Mouse (Mus musculus) embryonic facial prominence, embryonic 14.5 days (tissue): ENCODE measurements around the gene Ankrd66. TPM values are rescaled to one million over a fixed set of nuclear protein-coding genes. Genes with fewer than 3 reads are reported as not detected.

Experiments used
- ATAC-seq: fragments of 200-750 bp; cut with Nextera tagmentation; 2 replicates; pipeline ENCODE4 v1.8.0; 2017; ENCODE audit warnings: low read depth, moderate number of reproducible peaks, moderate TSS enrichment
- DNase-seq: peaks from one replicate; pipeline ENCODE4 v3.0.0-alpha.2; 2015; ENCODE audit warnings: low spot score
- H3K27ac ChIP-seq: fragments of 300-500 bp; sonication (generic); replicated peaks from 2 replicates; pipeline ENCODE4 v1.5.1; 2014; ENCODE audit warnings: low read depth, mild to moderate bottlenecking, low read length, moderate library complexity
- H3K27me3 ChIP-seq: fragments of 300-500 bp; sonication (generic); replicated peaks from 2 replicates; pipeline ENCODE4 v1.6.1; 2014; ENCODE audit warnings: low read length; ENCODE audit not compliant: control insufficient read depth, insufficient read depth
- H3K36me3 ChIP-seq: fragments of 300-500 bp; sonication (generic); 2 replicates; pipeline ENCODE4 v1.6.1; 2014; ENCODE audit warnings: low read length, mixed read lengths; ENCODE audit not compliant: control insufficient read depth, insufficient read depth
- H3K4me1 ChIP-seq: fragments of 300-500 bp; sonication (generic); 2 replicates; pipeline ENCODE4 v1.6.1; 2014; ENCODE audit warnings: antibody characterized with exemption, low read length; ENCODE audit not compliant: control insufficient read depth, insufficient read depth
- H3K4me2 ChIP-seq: fragments of 300-500 bp; sonication (generic); 2 replicates; pipeline ENCODE4 v1.6.1; 2014; ENCODE audit warnings: low read depth, mild to moderate bottlenecking, low read length, moderate library complexity, mixed read lengths
- H3K4me3 ChIP-seq: fragments of 300-500 bp; sonication (generic); 2 replicates; pipeline ENCODE4 v1.5.1; 2014; ENCODE audit warnings: low read depth, mild to moderate bottlenecking, low read length
- H3K9ac ChIP-seq: fragments of 300-500 bp; sonication (generic); 2 replicates; pipeline ENCODE4 v1.6.1; 2014; ENCODE audit warnings: low read depth, mild to moderate bottlenecking, low read length, moderate library complexity, mixed read lengths
- H3K9me3 ChIP-seq: fragments of 300-500 bp; sonication (generic); 2 replicates; pipeline ENCODE4 v1.6.1; 2016; ENCODE audit warnings: low read length; ENCODE audit not compliant: control insufficient read depth
- WGBS: fragments of 180-500 bp; shearing (Covaris S2); extraction: QIAGEN DNeasy Blood & Tissue Kit; methylation state at CpG from one replicate; pipeline ENCODE4 v1.1.7; 2014; 5-methylcytosine and 5-hydroxymethylcytosine counted together
- polyA plus RNA-seq: library from polyadenylated mRNA; unstranded; fragments of >200 nt; fragmentation: Nextera tagmentation; extraction: Ambion mirVana; gene quantifications from 2 replicates; pipeline ENCODE4 v1.2.1, GENCODE M21; 2014

The Ankrd66 gene
- polyA plus RNA-seq, 1 experiment from 2014 or later, result 0.60 TPM

DNA sequence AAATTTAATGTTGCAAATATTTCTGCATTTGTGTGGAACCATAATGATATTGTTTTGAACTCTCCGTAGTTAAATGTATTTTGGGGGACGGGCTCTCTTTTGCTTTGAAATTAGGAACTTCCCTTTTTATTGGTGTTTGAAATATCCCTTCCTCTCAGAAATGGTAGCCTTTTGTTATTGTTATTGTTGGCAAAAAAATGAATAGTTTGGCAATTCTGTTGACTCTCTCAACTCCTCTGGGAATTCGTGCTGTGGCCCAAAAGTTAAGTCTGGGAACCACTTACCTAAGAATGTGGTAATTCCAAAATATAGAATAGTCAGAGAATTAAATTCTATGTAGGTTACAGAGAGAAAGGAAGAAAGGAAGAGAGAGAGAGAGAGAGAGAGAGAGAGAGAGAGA lies 23.3 kb downstream of the Ankrd66 start:
- no peaks in the 10 kb centered on the region for H3K36me3 ChIP-seq
- no peak overlapping the region for H3K4me3 ChIP-seq
- H3K4me2 ChIP-seq, result no peak overlapping the region
- WGBS, result 80% methylated on average over 3 of the region's 3 CpGs
- ATAC-seq, result no peak
- H3K9ac ChIP-seq, result no peak overlapping the region
- no peaks in the 10 kb centered on the region; the same call in 1 of the 2 replicates for H3K27me3 ChIP-seq
- H3K9me3 ChIP-seq, result peaks cover 4% of the 10 kb centered on the region; the same call in 1 of the 2 replicates
- H3K4me1 ChIP-seq, result no peaks in the 10 kb centered on the region
- H3K27ac ChIP-seq, result no peak overlapping the region
- no peak for DNase-seq

DNA sequence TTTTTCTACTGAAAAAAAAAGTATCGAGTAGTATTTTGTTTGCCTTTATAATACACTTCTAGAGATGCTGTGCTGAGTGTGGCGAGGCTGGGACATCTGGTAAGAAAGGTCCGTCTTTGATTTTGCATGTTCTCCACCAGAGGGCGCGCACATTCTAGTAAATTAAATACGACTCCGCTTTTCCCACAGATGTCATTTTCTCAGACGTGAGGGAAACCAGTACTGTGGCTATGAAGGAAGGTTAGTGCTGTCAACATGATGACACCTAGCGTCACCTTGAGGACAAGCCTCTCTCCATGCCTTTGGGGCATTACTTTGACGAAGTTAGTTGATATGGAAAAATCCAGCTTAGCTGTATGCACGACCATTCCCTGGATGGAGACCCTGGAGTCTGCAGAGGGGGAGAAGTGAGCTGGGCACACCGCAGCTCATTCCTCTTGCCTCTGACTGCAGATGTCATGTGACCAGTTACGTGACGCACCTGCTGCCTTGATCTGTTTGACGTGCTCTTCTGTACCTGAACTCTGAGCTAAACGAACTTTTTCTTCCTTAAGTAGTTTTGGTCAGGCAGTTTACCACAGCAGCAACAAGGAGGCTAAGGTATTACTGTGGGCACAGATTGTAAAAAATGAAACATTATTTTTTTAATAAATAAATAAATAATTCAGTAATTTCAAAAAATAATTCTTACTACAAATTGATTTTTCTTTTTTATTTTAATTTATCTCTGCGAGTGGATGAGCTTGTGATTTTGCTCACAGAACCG lies 24.6 kb downstream of the Ankrd66 start:
- no peaks in the 10 kb centered on the region; the same call in 1 of the 2 replicates for H3K27me3 ChIP-seq
- no peak overlapping the region for H3K4me2 ChIP-seq
- H3K9me3 ChIP-seq, result peaks cover 13% of the 10 kb centered on the region
- H3K9ac ChIP-seq, result no peak overlapping the region
- 27% methylated on average over 18 of the region's 18 CpGs for WGBS
- H3K36me3 ChIP-seq, result no peaks in the 10 kb centered on the region
- H3K27ac ChIP-seq, result no peak overlapping the region
- no peaks in the 10 kb centered on the region for H3K4me1 ChIP-seq
- DNase-seq (peak; percentile 93), ATAC-seq (peak; percentile 65)
- no peak overlapping the region for H3K4me3 ChIP-seq

DNA sequence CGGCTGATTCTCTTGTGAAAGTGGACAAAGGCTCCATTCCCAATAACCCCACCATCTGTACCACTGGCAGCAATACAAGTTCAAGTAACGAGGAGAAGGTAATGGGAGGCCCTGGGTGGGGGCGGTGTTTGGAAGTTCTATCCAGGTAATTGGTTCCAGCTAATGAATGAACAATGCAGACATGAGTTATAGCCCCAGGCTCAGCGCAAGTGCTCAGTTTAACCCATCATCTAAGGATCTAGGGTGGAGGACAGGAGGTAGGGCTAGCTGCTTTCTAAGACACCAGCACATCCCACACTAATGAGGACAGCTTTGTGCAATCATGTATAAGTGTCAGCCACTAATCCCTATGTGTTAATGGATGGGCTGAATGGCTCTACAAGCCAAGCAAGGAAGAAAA lies 32.7 kb downstream of the Ankrd66 start:
- Histone ChIP-seq H3K36me3 (no peaks in the 10 kb centered on the region), H3K4me1 (no peaks in the 10 kb centered on the region), H3K4me3 (no peak overlapping the region), H3K4me2 (no peak overlapping the region), H3K27me3 (no peaks in the 10 kb centered on the region), H3K9ac (no peak overlapping the region), H3K27ac (no peak overlapping the region), H3K9me3 (peaks cover 13% of the 10 kb centered on the region)
- 58% methylated on average over 4 of the region's 4 CpGs for WGBS
- DNase-seq, result peak; percentile 27
- peak; percentile 41; the same call in 1 of the 2 replicates for ATAC-seq

DNA sequence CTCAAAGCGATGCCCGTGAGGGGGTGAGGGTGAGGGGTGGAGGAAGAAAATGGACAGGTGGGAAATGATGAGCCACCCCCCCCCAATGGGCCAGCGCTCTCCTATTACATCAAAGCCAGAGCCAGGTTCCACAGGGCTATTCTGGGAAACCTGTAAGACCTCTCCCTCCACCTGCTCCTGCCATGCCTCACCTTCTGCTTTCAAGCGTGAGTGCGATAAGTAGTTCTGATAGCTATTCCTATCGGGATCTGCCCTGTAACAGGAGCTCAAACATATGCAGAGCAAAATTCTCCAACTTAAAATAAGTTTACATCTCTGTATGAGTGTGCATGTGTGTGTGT lies 38.9 kb downstream of the Ankrd66 start:
- 58% methylated on average over 6 of the region's 6 CpGs for WGBS
- Histone ChIP-seq H3K9me3 (no peaks in the 10 kb centered on the region), H3K4me1 (no peaks in the 10 kb centered on the region), H3K4me3 (no peak overlapping the region), H3K36me3 (no peaks in the 10 kb centered on the region), H3K27me3 (no peaks in the 10 kb centered on the region), H3K4me2 (no peak overlapping the region), H3K27ac (no peak overlapping the region), H3K9ac (no peak overlapping the region)
- DNase-seq, result no peak
- no peak for ATAC-seq

DNA sequence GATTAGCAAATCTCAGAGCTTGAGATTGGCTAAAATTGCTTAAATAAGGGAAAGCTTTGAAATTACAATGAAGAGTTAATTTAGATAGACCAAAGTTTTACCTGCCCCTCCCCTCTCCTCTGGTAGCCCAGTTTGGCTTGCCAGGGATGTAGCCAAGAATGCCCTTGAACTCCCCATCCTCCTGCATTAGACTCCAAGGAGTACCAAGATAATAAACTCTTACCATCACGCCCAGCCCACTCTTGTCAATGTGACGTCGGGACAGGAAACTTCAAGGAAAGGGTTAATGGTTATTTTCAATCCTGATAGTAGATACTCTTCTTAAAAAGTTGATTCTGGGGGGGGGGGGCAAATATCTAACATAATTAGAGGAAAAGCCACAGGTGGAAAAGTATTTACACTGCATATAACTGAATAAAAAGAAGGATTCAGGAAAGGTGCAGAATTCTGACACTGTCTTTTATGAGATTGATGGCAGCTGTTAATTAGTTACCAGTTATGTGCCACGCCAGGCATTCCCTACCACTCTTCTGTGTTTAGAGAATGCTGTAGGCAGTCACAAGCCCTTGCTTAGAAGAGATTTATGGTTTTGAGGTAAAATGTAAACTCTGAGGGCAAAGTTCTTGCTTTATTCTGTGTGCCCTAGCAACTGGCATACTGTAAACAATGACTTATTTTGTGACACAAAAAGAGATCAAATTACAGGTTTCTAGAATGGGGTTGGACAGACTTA lies 39.4 kb downstream of the Ankrd66 start:
- Histone ChIP-seq H3K36me3 (no peaks in the 10 kb centered on the region), H3K4me1 (no peaks in the 10 kb centered on the region), H3K4me3 (no peak overlapping the region), H3K27me3 (no peaks in the 10 kb centered on the region), H3K4me2 (no peak overlapping the region), H3K9me3 (no peaks in the 10 kb centered on the region), H3K9ac (no peak overlapping the region), H3K27ac (no peak overlapping the region)
- no peak for DNase-seq
- 69% methylated on average over 4 of the region's 4 CpGs for WGBS
- ATAC-seq, result no peak

DNA sequence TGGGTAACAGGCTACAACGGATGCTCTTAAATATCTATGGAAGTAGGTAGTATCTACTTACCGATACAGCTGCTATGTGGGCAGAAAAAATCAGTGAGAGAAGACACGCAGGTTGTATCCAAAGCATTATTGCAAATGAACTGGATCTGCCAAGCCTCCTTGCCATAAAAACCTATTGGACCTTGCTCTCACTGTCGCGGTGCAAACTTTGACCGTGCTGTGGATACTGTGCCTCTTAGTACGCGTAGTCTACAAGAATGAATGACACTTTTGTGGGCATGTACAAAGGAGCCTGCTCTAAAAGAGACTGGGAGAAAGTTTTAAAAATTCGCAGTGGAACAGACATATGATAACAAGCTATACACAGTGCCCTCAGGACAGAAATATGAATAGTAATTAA lies 40.8 kb downstream of the Ankrd66 start, which contains the start of gene Mep1a:
Mep1a (minus strand) TSS at position 221 of the 400 bp plus-strand sequence.
- no peaks in the 10 kb centered on the region for H3K36me3 ChIP-seq
- H3K4me1 ChIP-seq, result no peaks in the 10 kb centered on the region
- no peak within 1 kb of the TSS for H3K4me3 ChIP-seq
- DNase-seq (no peak), ATAC-seq (no peak)
- no peaks in the 10 kb centered on the region for H3K9me3 ChIP-seq
- no peaks in the 10 kb centered on the region for H3K27me3 ChIP-seq
- H3K4me2 ChIP-seq, result no peak within 1 kb of the TSS
- H3K9ac ChIP-seq, result no peak within 1 kb of the TSS
- 86% methylated on average over 9 of the region's 9 CpGs for WGBS
- H3K27ac ChIP-seq, result no peak within 1 kb of the TSS

DNA sequence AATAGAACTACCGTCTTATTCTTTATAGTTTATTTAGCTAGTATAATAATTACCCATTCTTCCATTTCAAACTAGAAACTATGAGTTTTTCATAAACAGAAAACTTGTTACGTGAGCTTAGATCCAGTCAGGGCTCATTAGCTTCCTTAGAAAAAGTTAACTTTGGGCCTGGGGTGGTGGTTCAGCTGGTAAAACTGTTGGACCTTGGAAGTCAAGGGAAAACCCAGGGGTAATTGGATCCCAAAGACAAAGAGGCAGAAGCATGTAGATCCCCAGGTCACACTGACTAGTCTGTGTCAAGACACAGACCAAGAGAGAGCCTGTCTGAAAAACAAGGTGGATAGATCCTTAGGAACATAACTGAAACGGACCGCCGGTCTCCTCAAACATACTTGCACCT lies 41.8 kb downstream of the Ankrd66 start:
- Histone ChIP-seq H3K4me2 (no peak overlapping the region), H3K27me3 (no peaks in the 10 kb centered on the region), H3K9ac (no peak overlapping the region), H3K36me3 (no peaks in the 10 kb centered on the region), H3K9me3 (no peaks in the 10 kb centered on the region), H3K4me3 (no peak overlapping the region), H3K27ac (no peak overlapping the region), H3K4me1 (no peaks in the 10 kb centered on the region)
- 91% methylated on average over 5 of the region's 5 CpGs for WGBS
- no peak for DNase-seq
- no peak for ATAC-seq

DNA sequence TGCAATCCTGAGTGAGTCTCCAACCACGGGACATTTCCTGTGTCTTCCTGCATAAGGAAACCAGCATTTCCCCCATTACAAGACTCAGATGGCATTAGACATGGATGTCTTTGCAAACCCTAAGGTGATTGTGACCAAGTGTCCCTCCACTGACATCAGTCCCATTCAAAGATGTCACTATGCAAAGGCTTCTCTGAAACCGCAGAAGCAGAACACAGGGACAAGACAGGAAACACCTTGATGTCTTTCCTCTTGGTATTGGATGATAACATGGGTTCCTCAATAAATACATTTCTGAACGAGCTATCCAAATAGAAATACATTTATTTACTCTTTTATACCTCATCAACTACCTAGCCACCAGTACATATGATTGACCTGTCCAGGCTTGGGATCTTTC lies 42.2 kb downstream of the Ankrd66 start:
- Histone ChIP-seq H3K9me3 (no peaks in the 10 kb centered on the region), H3K4me3 (no peak overlapping the region), H3K4me1 (no peaks in the 10 kb centered on the region), H3K4me2 (no peak overlapping the region), H3K27me3 (no peaks in the 10 kb centered on the region), H3K27ac (no peak overlapping the region), H3K36me3 (no peaks in the 10 kb centered on the region), H3K9ac (no peak overlapping the region)
- WGBS, result 72% methylated on average over 3 of the region's 3 CpGs
- ATAC-seq (no peak), DNase-seq (no peak)
